Mouse (Mus musculus) layer of hippocampus, adult 9-11 months (tissue): ENCODE results near the gene Kctd11.

Experiments
- DNase-seq: peaks from one replicate; pipeline ENCODE4 v3.0.0; 2022

Gene Kctd11

GRCm38 (mm10) chr11:69848021-69848420 is 33.2 kb downstream of the Kctd11 start:
- DNase-seq = no peak

- DNase-seq = no peak
Measured at GRCm38 (mm10) chr11:69846738-69847688, 34.2 kb downstream of the Kctd11 start.

- peak; percentile 88 for DNase-seq
Measured at GRCm38 (mm10) chr11:69846198-69846680, 35.0 kb downstream of the Kctd11 start, which contains the start of gene Plscr3. Gene Plscr3 (plus strand): TSS chr11:69846376.

GRCm38 (mm10) chr11:69838714-69839104 is 42.5 kb downstream of the Kctd11 start:
- no peak for DNase-seq

- peak; percentile 99 for DNase-seq
Measured at GRCm38 (mm10) chr11:69837952-69838713, 43.1 kb downstream of the Kctd11 start, which contains the start of gene Tmem256. Gene Tmem256 (plus strand): TSS chr11:69838514.

- DNase-seq = no peak
Measured at GRCm38 (mm10) chr11:69837604-69837951, 43.6 kb downstream of the Kctd11 start, which contains the start of gene Nlgn2. Gene Nlgn2 (minus strand): TSS chr11:69837784.

GRCm38 (mm10) chr11:69836703-69837576 is 44.3 kb downstream of the Kctd11 start:
- DNase-seq = peak; percentile 44

GRCm38 (mm10) chr11:69835966-69836335 is 45.3 kb downstream of the Kctd11 start:
- no peak for DNase-seq

- DNase-seq = no peak
Measured at GRCm38 (mm10) chr11:69835326-69835965, 45.8 kb downstream of the Kctd11 start.

- no peak for DNase-seq
Measured at GRCm38 (mm10) chr11:69834001-69834549, 47.1 kb downstream of the Kctd11 start.

GRCm38 (mm10) chr11:69833554-69833953 is 47.7 kb downstream of the Kctd11 start:
- DNase-seq = no peak

- no peak for DNase-seq
Measured at GRCm38 (mm10) chr11:69828832-69829231, 52.4 kb downstream of the Kctd11 start.
